Mouse (Mus musculus) MEL (cell line): Measurements from ENCODE around the gene Higd1c. TPM values are rescaled to one million over a fixed set of nuclear protein-coding genes. Genes with fewer than 3 reads are reported as not detected.
A peak's percentile ranks its signal among the peaks of the same experiment; 100 is the strongest.

Source experiments
- DNase-seq: peaks from one replicate; pipeline ENCODE4 v3.0.0; 2011; ENCODE audit warnings: low read depth, low spot score
- H3K27ac ChIP-seq: 2 replicates; pipeline ENCODE4 v1.5.1; 2012; ENCODE audit warnings: low read depth, mild to moderate bottlenecking, control low read depth, low read length, moderate library complexity; ENCODE audit not compliant: control insufficient read depth
- H3K27me3 ChIP-seq, 2 experiments: fragments of 150-350 bp in 1 of 2; sonication (generic) in 1 of 2; 2 replicates each; pipeline ENCODE4 v1.6.1; 2012; ENCODE audit warnings: low read length in 2 of 2, mild to moderate bottlenecking in 2 of 2, improper control_type of control experiment in 1 of 2, moderate library complexity in 1 of 2; ENCODE audit not compliant: insufficient read depth in 2 of 2, control insufficient read depth in 1 of 2
- H3K36me3 ChIP-seq, 2 experiments: 2 replicates each; pipeline ENCODE4 v1.6.1; 2012 to 2014; ENCODE audit warnings: low read length in 2 of 2, improper control_type of control experiment in 1 of 2, inconsistent platforms in 1 of 2, mild to moderate bottlenecking in 1 of 2; ENCODE audit not compliant: insufficient read depth in 2 of 2, control insufficient read depth in 1 of 2
- H3K4me1 ChIP-seq, 2 experiments: fragments of 150-350 bp in 1 of 2; sonication (generic) in 1 of 2; 2 replicates each; pipeline ENCODE4 v1.6.1; 2012; ENCODE audit warnings: low read length in 2 of 2, improper control_type of control experiment in 1 of 2, mild to moderate bottlenecking in 1 of 2; ENCODE audit not compliant: insufficient read depth in 2 of 2, control insufficient read depth in 1 of 2
- H3K4me3 ChIP-seq, 2 experiments: fragments of 150-350 bp in 1 of 2; sonication (generic) in 1 of 2; 2 replicates each; pipeline ENCODE4 v1.5.1; 2012; ENCODE audit warnings: low read depth in 2 of 2, low read length in 2 of 2, mild to moderate bottlenecking in 2 of 2, moderate library complexity in 2 of 2, control low read depth in 1 of 2, improper control_type of control experiment in 1 of 2; ENCODE audit not compliant: control insufficient read depth in 1 of 2, insufficient read depth in 1 of 2
- H3K79me2 ChIP-seq: 2 replicates; pipeline ENCODE4 v1.6.1; 2012; ENCODE audit warnings: mild to moderate bottlenecking, low read length, moderate library complexity; ENCODE audit not compliant: control insufficient read depth, poor library complexity, insufficient read depth
- H3K9ac ChIP-seq: 2 replicates; pipeline ENCODE4 v1.6.1; 2012; ENCODE audit warnings: low read depth, mild to moderate bottlenecking, control low read depth, low read length, moderate library complexity; ENCODE audit not compliant: control insufficient read depth, poor library complexity, severe bottlenecking
- H3K9me3 ChIP-seq: fragments of 150-350 bp; sonication (generic); replicated peaks from 2 replicates; pipeline ENCODE4 v1.6.1; 2012; ENCODE audit warnings: mild to moderate bottlenecking, low read length, improper control_type of control experiment, moderate library complexity; ENCODE audit not compliant: insufficient read depth
- CHD1 ChIP-seq: IDR thresholded peaks from 2 replicates; pipeline ENCODE4 v1.6.1; 2012; ENCODE audit warnings: low read depth, mild to moderate bottlenecking, inconsistent platforms, low read length, improper control_type of control experiment
- CHD2 ChIP-seq: IDR thresholded peaks from 2 replicates; pipeline ENCODE4 v1.6.1; 2011; ENCODE audit warnings: low read length, improper control_type of control experiment
- CTCF ChIP-seq, 3 experiments: IDR thresholded peaks in 2 of 3; conservative IDR thresholded peaks in 1 of 3; 2 replicates each; pipeline ENCODE4 v1.5.1; 2011 to 2012; ENCODE audit warnings: low read length in 3 of 3, low read depth in 2 of 3, mild to moderate bottlenecking in 2 of 3, improper control_type of control experiment in 1 of 3, inconsistent platforms in 1 of 3, mixed read lengths in 1 of 3, moderate library complexity in 1 of 3; ENCODE audit not compliant: control insufficient read depth in 1 of 3, insufficient read depth in 1 of 3, poor library complexity in 1 of 3, severe bottlenecking in 1 of 3
- E2F4 ChIP-seq: IDR thresholded peaks from 2 replicates; pipeline ENCODE4 v1.6.1; 2011; ENCODE audit warnings: low read depth, low read length, improper control_type of control experiment, borderline replicate concordance
- ELF1 ChIP-seq: IDR thresholded peaks from 2 replicates; pipeline ENCODE4 v1.6.1; 2014; ENCODE audit warnings: low read depth, mild to moderate bottlenecking, inconsistent platforms, low read length, improper control_type of control experiment, moderate library complexity
- EP300 ChIP-seq, 2 experiments: IDR thresholded peaks; 2 replicates each; pipeline ENCODE4 v1.6.1; 2011; ENCODE audit warnings: improper control_type of control experiment in 2 of 2, low read length in 2 of 2, low read depth in 1 of 2, mild to moderate bottlenecking in 1 of 2
- ETS1 ChIP-seq: IDR thresholded peaks from 2 replicates; pipeline ENCODE4 v1.6.1; 2012; ENCODE audit warnings: low read depth, mild to moderate bottlenecking, inconsistent platforms, low read length, improper control_type of control experiment, moderate library complexity
- GABPA ChIP-seq: IDR thresholded peaks from 2 replicates; pipeline ENCODE4 v1.6.1; 2012; ENCODE audit warnings: low read depth, mild to moderate bottlenecking, inconsistent platforms, low read length, improper control_type of control experiment, moderate library complexity
- GATA1 ChIP-seq: IDR thresholded peaks from 2 replicates; pipeline ENCODE4 v1.6.1; 2011; ENCODE audit warnings: low read depth, low read length, improper control_type of control experiment
- HCFC1 ChIP-seq: IDR thresholded peaks from 2 replicates; pipeline ENCODE4 v1.6.1; 2012; ENCODE audit warnings: low read depth, mild to moderate bottlenecking, inconsistent platforms, low read length, improper control_type of control experiment, moderate library complexity
- JUND ChIP-seq: IDR thresholded peaks from 2 replicates; pipeline ENCODE4 v1.6.1; 2011; ENCODE audit warnings: low read depth, mild to moderate bottlenecking, improper control_type of control experiment, low read length
- KAT2A ChIP-seq: conservative IDR thresholded peaks from 2 replicates; pipeline ENCODE4 v1.6.1; 2012; ENCODE audit warnings: low read depth, low read length, improper control_type of control experiment, inconsistent platforms
- MAFK ChIP-seq: IDR thresholded peaks from 2 replicates; pipeline ENCODE4 v1.6.1; 2011; ENCODE audit warnings: low read depth, mild to moderate bottlenecking, low read length, improper control_type of control experiment, borderline replicate concordance
- MAX ChIP-seq: IDR thresholded peaks from 2 replicates; pipeline ENCODE4 v1.6.1; 2011; ENCODE audit warnings: low read length, improper control_type of control experiment
- MAZ ChIP-seq: IDR thresholded peaks from 2 replicates; pipeline ENCODE4 v1.6.1; 2012; ENCODE audit warnings: low read depth, mild to moderate bottlenecking, inconsistent platforms, low read length, improper control_type of control experiment
- MEF2A ChIP-seq: IDR thresholded peaks from 2 replicates; pipeline ENCODE4 v1.6.1; 2014; ENCODE audit warnings: low read depth, mild to moderate bottlenecking, inconsistent platforms, low read length, improper control_type of control experiment; ENCODE audit not compliant: poor library complexity, insufficient replicate concordance, severe bottlenecking; ENCODE audit errors: extremely low read depth
- MXI1 ChIP-seq: IDR thresholded peaks from 2 replicates; pipeline ENCODE4 v1.6.1; 2011; ENCODE audit warnings: mild to moderate bottlenecking, low read depth, low read length, improper control_type of control experiment
- MYB ChIP-seq: IDR thresholded peaks from 2 replicates; pipeline ENCODE4 v1.6.1; 2011; ENCODE audit warnings: mild to moderate bottlenecking, low read depth, low read length, improper control_type of control experiment
- NELFE ChIP-seq: IDR thresholded peaks from 2 replicates; pipeline ENCODE4 v1.6.1; 2011; ENCODE audit warnings: low read depth, low read length, improper control_type of control experiment
- NRF1 ChIP-seq: IDR thresholded peaks from 2 replicates; pipeline ENCODE4 v1.6.1; 2014; ENCODE audit warnings: low read depth, mild to moderate bottlenecking, inconsistent platforms, low read length, improper control_type of control experiment, moderate library complexity; ENCODE audit not compliant: poor library complexity, insufficient read depth, severe bottlenecking
- POLR2A ChIP-seq, 2 experiments: IDR thresholded peaks; 2 replicates each; pipeline ENCODE4 v1.6.1; 2011 to 2012; ENCODE audit warnings: low read length in 2 of 2, mild to moderate bottlenecking in 2 of 2, control low read depth in 1 of 2, improper control_type of control experiment in 1 of 2, low read depth in 1 of 2, moderate library complexity in 1 of 2; ENCODE audit not compliant: control insufficient read depth in 1 of 2, insufficient read depth in 1 of 2, poor library complexity in 1 of 2
- POLR2AphosphoS2 ChIP-seq: IDR thresholded peaks from 2 replicates; pipeline ENCODE4 v1.6.1; 2011; ENCODE audit warnings: low read length, improper control_type of control experiment
- POLR2AphosphoS5 ChIP-seq: IDR thresholded peaks from 2 replicates; pipeline ENCODE4 v1.6.1; 2012; ENCODE audit warnings: low read depth, borderline replicate concordance, mild to moderate bottlenecking, inconsistent platforms, low read length, moderate library complexity, mixed read lengths
- RAD21 ChIP-seq: IDR thresholded peaks from 2 replicates; pipeline ENCODE4 v1.6.1; 2011; ENCODE audit warnings: mild to moderate bottlenecking, low read depth, low read length, improper control_type of control experiment
- RCOR1 ChIP-seq: IDR thresholded peaks from 2 replicates; pipeline ENCODE4 v1.6.1; 2012; ENCODE audit warnings: low read depth, mild to moderate bottlenecking, inconsistent platforms, low read length, improper control_type of control experiment
- SIN3A ChIP-seq: IDR thresholded peaks from 2 replicates; pipeline ENCODE4 v1.6.1; 2012; ENCODE audit warnings: low read length, improper control_type of control experiment, inconsistent platforms
- SMC3 ChIP-seq: IDR thresholded peaks from 2 replicates; pipeline ENCODE4 v1.6.1; 2011; ENCODE audit warnings: low read depth, low read length, improper control_type of control experiment
- TBP ChIP-seq: IDR thresholded peaks from 2 replicates; pipeline ENCODE4 v1.8.0; 2011; ENCODE audit warnings: low read depth, low read length, improper control_type of control experiment
- TCF12 ChIP-seq: IDR thresholded peaks from 2 replicates; pipeline ENCODE4 v1.6.1; 2014; ENCODE audit warnings: low read depth, mild to moderate bottlenecking, inconsistent platforms, low read length, improper control_type of control experiment, moderate library complexity
- UBTF ChIP-seq: IDR thresholded peaks from 2 replicates; pipeline ENCODE4 v1.6.1; 2012; ENCODE audit warnings: low read depth, mild to moderate bottlenecking, inconsistent platforms, low read length, improper control_type of control experiment, moderate library complexity, borderline replicate concordance; ENCODE audit not compliant: insufficient read depth
- USF1 ChIP-seq: IDR thresholded peaks from 2 replicates; pipeline ENCODE4 v1.6.1; 2014; ENCODE audit warnings: low read depth, mild to moderate bottlenecking, inconsistent platforms, low read length, improper control_type of control experiment, moderate library complexity
- USF2 ChIP-seq, 2 experiments: IDR thresholded peaks; 2 replicates each; pipeline ENCODE4 v1.6.1; 2011 to 2012; ENCODE audit warnings: improper control_type of control experiment in 2 of 2, low read length in 2 of 2, borderline replicate concordance in 1 of 2, inconsistent platforms in 1 of 2, low read depth in 1 of 2, mild to moderate bottlenecking in 1 of 2; ENCODE audit not compliant: insufficient read depth in 1 of 2
- ZC3H11A ChIP-seq: IDR thresholded peaks from 2 replicates; pipeline ENCODE4 v1.6.1; 2012; ENCODE audit warnings: low read depth, mild to moderate bottlenecking, inconsistent platforms, low read length, improper control_type of control experiment
- ZMIZ1 ChIP-seq: IDR thresholded peaks from 2 replicates; pipeline ENCODE4 v1.6.1; 2012; ENCODE audit warnings: low read depth, mild to moderate bottlenecking, inconsistent platforms, low read length, improper control_type of control experiment, moderate library complexity
- ZNF384 ChIP-seq: IDR thresholded peaks from 2 replicates; pipeline ENCODE4 v1.6.1; 2012; ENCODE audit warnings: low read depth, mild to moderate bottlenecking, inconsistent platforms, low read length, improper control_type of control experiment
- polyA plus RNA-seq, 2 experiments: library from polyadenylated mRNA; stranded (reverse) in 1 of 2; unstranded in 1 of 2; fragments of >175 nt in 1 of 2; fragments of >200 nt in 1 of 2; gene quantifications; 2 replicates each; pipeline versions ENCODE4 v1.2.1 to v1.2.4; 2012; ENCODE audit warnings: low replicate concordance in 2 of 2, low read depth in 1 of 2; ENCODE audit not compliant: insufficient read length in 2 of 2, insufficient read depth in 1 of 2, missing spikeins in 1 of 2
- total RNA-seq: library from RNA; depleted of rRNA; stranded (reverse); fragments of 300-350 nt; gene quantifications from 2 replicates; pipeline ENCODE4 v1.2.3, GENCODE M21; 2012

Higd1c gene
- total and polyA plus RNA-seq, 3 experiments, result not detected

DNA sequence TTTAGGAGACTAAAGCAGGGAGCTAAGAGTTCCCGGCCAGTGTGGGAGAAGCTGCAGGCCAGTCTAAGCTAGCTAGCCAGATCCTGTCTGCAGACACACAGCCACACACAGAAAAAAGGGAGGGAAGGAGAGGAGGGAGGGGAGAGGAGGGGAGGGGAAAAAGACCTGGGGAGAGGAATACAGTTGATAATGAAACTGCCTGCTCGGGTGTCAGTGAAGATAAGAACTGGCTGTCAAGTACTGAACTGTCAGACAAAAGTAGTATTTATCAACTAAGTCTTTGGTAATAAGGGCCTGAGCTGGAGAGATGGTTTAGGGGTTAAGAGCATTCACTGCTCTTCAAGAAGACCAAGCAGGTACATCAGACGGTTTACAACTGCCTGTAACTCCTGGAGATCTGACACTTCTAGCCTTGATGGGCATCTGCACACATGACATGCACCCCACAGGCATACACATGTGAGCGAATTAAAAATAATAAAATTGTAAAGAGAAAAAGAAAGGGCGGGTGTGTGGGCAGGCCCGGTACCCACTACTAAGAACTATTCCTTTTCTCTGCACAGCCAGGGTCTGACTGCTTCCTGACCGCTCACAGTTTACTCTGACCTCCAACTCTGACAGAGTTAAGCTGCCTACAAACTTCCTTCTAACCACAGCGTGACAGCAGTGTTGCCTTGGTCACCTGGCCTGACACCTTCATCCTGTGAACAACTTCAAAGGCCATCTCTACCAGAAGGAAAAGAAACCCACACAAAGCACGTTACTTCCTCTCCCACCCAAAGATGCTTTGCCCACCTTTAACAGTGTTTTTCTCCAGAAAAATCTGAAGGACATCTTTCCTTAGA is 55.8 kb downstream of the Higd1c start:
- peak; percentile 94 for DNase-seq
- H3K4me3 ChIP-seq, result peak overlapping the region; percentile 43 to 98
- no peaks in the 10 kb centered on the region for H3K9me3 ChIP-seq
- peaks cover 8 to 49% of the 10 kb centered on the region in 2 experiments; a peak in 3 of 4 replicates for H3K36me3 ChIP-seq
- peaks cover 37 to 53% of the 10 kb centered on the region in 2 experiments for H3K4me1 ChIP-seq
- peak overlapping the region; percentile 81 for H3K9ac ChIP-seq
- H3K27me3 ChIP-seq, result no peaks in the 10 kb centered on the region
- peaks cover 71% of the 10 kb centered on the region for H3K79me2 ChIP-seq
- H3K27ac ChIP-seq, result peak overlapping the region; percentile 94
- TF ChIP-seq POLR2A (IDR thresholded peaks at IDR 0.05; ENCODE audit: control insufficient read depth in 1 of 2, insufficient read depth in 1 of 2, low read depth in 1 of 2, low read length in 2 of 2, poor library complexity in 1 of 2), result peak in 1 of 2 experiments; percentile 73; a peak in 2 of 4 replicates
- TF ChIP-seq NRF1, result no peak
- TF ChIP-seq MAFK, result peak; percentile 52; the same call in 1 of the 2 replicates
- no peak for TF ChIP-seq ZC3H11A
- peak; percentile 91 for TF ChIP-seq TBP
- TF ChIP-seq MAZ, result peak; percentile 100
- TF ChIP-seq JUND, result no peak
- no peak for TF ChIP-seq POLR2AphosphoS5
- 0 out of 2 replicates have a peak, but pooled peaks have one; percentile 35 for TF ChIP-seq ZNF384
- TF ChIP-seq UBTF, result no peak
- TF ChIP-seq ETS1, result peak; percentile 98
- TF ChIP-seq USF2 (IDR thresholded peaks at IDR 0.05; ENCODE audit: borderline replicate concordance in 1 of 2, insufficient read depth in 1 of 2, low read depth in 1 of 2, low read length in 2 of 2), result no peak
- peak; percentile 49; the same call in 1 of the 2 replicates for TF ChIP-seq NELFE
- TF ChIP-seq MEF2A, result no peak
- no peak for TF ChIP-seq KAT2A
- peak; percentile 100 for TF ChIP-seq GATA1
- TF ChIP-seq RCOR1, result peak; percentile 87; the same call in 1 of the 2 replicates
- TF ChIP-seq E2F4, result no peak
- TF ChIP-seq ZMIZ1, result 0 out of 2 replicates have a peak, but pooled peaks have one; percentile 29
- peak; percentile 97 for TF ChIP-seq MYB
- TF ChIP-seq CHD2, result no peak; the same call in 1 of the 2 replicates
- TF ChIP-seq MXI1, result peak; percentile 96
- TF ChIP-seq SMC3, result no peak; the same call in 1 of the 2 replicates
- TF ChIP-seq TCF12, result peak; percentile 99
- no peak for TF ChIP-seq RAD21
- peak; percentile 38; the same call in 1 of the 2 replicates for TF ChIP-seq MAX
- TF ChIP-seq CTCF (IDR thresholded peaks at IDR 0.05 in 2 of 3, conservative IDR thresholded peaks at IDR 0.05 in 1 of 3; ENCODE audit: control insufficient read depth in 1 of 3, insufficient read depth in 1 of 3, low read depth in 2 of 3, low read length in 3 of 3, poor library complexity in 1 of 3, severe bottlenecking in 1 of 3), result no peak
- 0 out of 2 replicates have a peak, but pooled peaks have one; percentile 33 for TF ChIP-seq CHD1
- TF ChIP-seq ELF1, result no peak
- TF ChIP-seq POLR2AphosphoS2, result peak; percentile 63
- TF ChIP-seq SIN3A, result peak; percentile 100
- TF ChIP-seq EP300 (IDR thresholded peaks at IDR 0.05; ENCODE audit: low read depth in 1 of 2, low read length in 2 of 2), result peak; percentile 100
- no peak for TF ChIP-seq GABPA
- TF ChIP-seq HCFC1, result no peak
- TF ChIP-seq USF1, result no peak
